Mouse (Mus musculus): ENCODE data around the gene Ifi203. TPM values are rescaled to one million over a fixed set of nuclear protein-coding genes. Genes with fewer than 3 reads are reported as not detected.
"Not testable (repeated sequence)": the region's sequence is repeated elsewhere in the genome, so short reads cannot be mapped to it uniquely, and the experiment has no call there.

Gene Ifi203
- polyA plus RNA-seq, 1 experiment from 2014 or later = 0.79 TPM

- not testable (repeated sequence) for H3K4me2 ChIP-seq; H3K27ac ChIP-seq (replicated peaks); H3K4me1 ChIP-seq (replicated peaks); H3K36me3 ChIP-seq; H3K27me3 ChIP-seq; H3K9me3 ChIP-seq; ATAC-seq (ENCODE audit: low FRiP score, low read depth); H3K9ac ChIP-seq; H3K4me3 ChIP-seq
- WGBS = 89% methylated on average over 5 of the region's 5 CpGs
Observed at GRCm38 (mm10) chr1:173879225-173879987, 63.1 kb downstream of the Ifi203 start.

- WGBS = 90% methylated on average over 6 of the region's 6 CpGs
- H3K9me3 ChIP-seq; H3K27me3 ChIP-seq; H3K4me2 ChIP-seq; H3K9ac ChIP-seq; ATAC-seq (ENCODE audit: low FRiP score, low read depth); H3K4me1 ChIP-seq (replicated peaks); H3K4me3 ChIP-seq; H3K27ac ChIP-seq (replicated peaks); H3K36me3 ChIP-seq: not testable (repeated sequence)
Observed at GRCm38 (mm10) chr1:173878264-173878663, 64.2 kb downstream of the Ifi203 start.

GRCm38 (mm10) chr1:173877125-173877524 lies 65.3 kb downstream of the Ifi203 start:
- H3K36me3 ChIP-seq; H3K27ac ChIP-seq (replicated peaks); ATAC-seq (ENCODE audit: low FRiP score, low read depth); H3K9ac ChIP-seq; H3K4me3 ChIP-seq; H3K4me1 ChIP-seq (replicated peaks); H3K4me2 ChIP-seq; H3K9me3 ChIP-seq; H3K27me3 ChIP-seq: not testable (repeated sequence)
- WGBS = 90% methylated on average over 1 of the region's 1 CpGs

Other genes starting within 250 kb of the Ifi203 start
- 0.48 and 0.83 TPM in 2 replicates for gene Ifi207, start 200.9 kb downstream of the Ifi203 start, polyA plus RNA-seq (2015; fragmentation: Nextera tagmentation; extraction: Ambion mirVana)
- 0.78 and 2.5 TPM in 2 replicates for gene Ifi204, start 175.7 kb downstream of the Ifi203 start, polyA plus RNA-seq (2015; fragmentation: Nextera tagmentation; extraction: Ambion mirVana)
- gene Ifi211, start 29.6 kb downstream of the Ifi203 start, polyA plus RNA-seq (2015; fragmentation: Nextera tagmentation; extraction: Ambion mirVana) = 0.45 and 2.0 TPM in 2 replicates
- gene Mndal, start 181 bp downstream of the Ifi203 start, polyA plus RNA-seq (2015; fragmentation: Nextera tagmentation; extraction: Ambion mirVana) = 0.54 and 1.9 TPM in 2 replicates
- not detected in 2 replicates for gene Ifi202b, start 40.1 kb upstream of the Ifi203 start, polyA plus RNA-seq (2015; fragmentation: Nextera tagmentation; extraction: Ambion mirVana)
- gene Ifi205, start 89.1 kb upstream of the Ifi203 start, polyA plus RNA-seq (2015; fragmentation: Nextera tagmentation; extraction: Ambion mirVana) = 0.71 TPM in 1 of 2 replicates, not detected in the other
- gene Olfr433, start 98.0 kb upstream of the Ifi203 start, polyA plus RNA-seq (2015; fragmentation: Nextera tagmentation; extraction: Ambion mirVana) = not detected in 2 replicates
- gene Olfr432, start 106.5 kb upstream of the Ifi203 start, polyA plus RNA-seq (2015; fragmentation: Nextera tagmentation; extraction: Ambion mirVana) = not detected in 2 replicates
- gene Olfr430, start 123.9 kb upstream of the Ifi203 start, polyA plus RNA-seq (2015; fragmentation: Nextera tagmentation; extraction: Ambion mirVana) = not detected in 2 replicates
- not detected in 2 replicates for gene Olfr429, start 141.7 kb upstream of the Ifi203 start, polyA plus RNA-seq (2015; fragmentation: Nextera tagmentation; extraction: Ambion mirVana)
- not detected in 2 replicates for gene Olfr427, start 154.2 kb upstream of the Ifi203 start, polyA plus RNA-seq (2015; fragmentation: Nextera tagmentation; extraction: Ambion mirVana)
- not detected in 2 replicates for gene Olfr231, start 178.5 kb upstream of the Ifi203 start, polyA plus RNA-seq (2015; fragmentation: Nextera tagmentation; extraction: Ambion mirVana)
- gene Olfr424, start 188.8 kb upstream of the Ifi203 start, polyA plus RNA-seq (2015; fragmentation: Nextera tagmentation; extraction: Ambion mirVana) = not detected in 2 replicates
- gene Olfr420, start 213.0 kb upstream of the Ifi203 start, polyA plus RNA-seq (2015; fragmentation: Nextera tagmentation; extraction: Ambion mirVana) = not detected in 2 replicates
- gene Spta1, start 230.1 kb upstream of the Ifi203 start, polyA plus RNA-seq (2015; fragmentation: Nextera tagmentation; extraction: Ambion mirVana) = 0.12 and 0.18 TPM in 2 replicates

Data from hindbrain, embryonic 15.5 days (tissue).